Mouse (Mus musculus): Measurements from ENCODE around the gene Olfr117. TPM values are rescaled to one million over a fixed set of nuclear protein-coding genes. Genes with fewer than 3 reads are reported as not detected.

The Olfr117 gene
- polyA plus RNA-seq (2012; ENCODE audit: low replicate concordance) = not detected in 2 replicates

GRCm38 (mm10) chr17:37663682-37664081, at the start of gene Olfr117:
Gene Olfr117 (minus strand): TSS chr17:37663782.

GRCm38 (mm10) chr17:37696264-37696663, 32.7 kb upstream of the Olfr117 start, which contains the start of gene Olfr119:
Gene Olfr119 (plus strand): TSS chr17:37696564.

GRCm38 (mm10) chr17:37666688-37667087, 3.1 kb upstream of the Olfr117 start, which contains the start of gene Olfr118:
Gene Olfr118 (plus strand): TSS chr17:37666988.

GRCm38 (mm10) chr17:37627009-37627408, 36.6 kb downstream of the Olfr117 start, which contains the start of the genes Olfr115 and Olfr116:
Gene Olfr115 (minus strand): TSS chr17:37627109.
Gene Olfr116 (minus strand): TSS chr17:37627199.

Other genes starting within 250 kb of the Olfr117 start
- not detected in 2 replicates for gene Olfr108, start 218.3 kb downstream of the Olfr117 start, polyA plus RNA-seq (2012; ENCODE audit: low replicate concordance)
- not detected in 2 replicates for gene Olfr109, start 204.9 kb downstream of the Olfr117 start, polyA plus RNA-seq (2012; ENCODE audit: low replicate concordance)
- gene H2-M2, start 180.2 kb downstream of the Olfr117 start, polyA plus RNA-seq (2012; ENCODE audit: low replicate concordance) = not detected in 2 replicates
- not detected in 2 replicates for gene Olfr110, start 171.3 kb downstream of the Olfr117 start, polyA plus RNA-seq (2012; ENCODE audit: low replicate concordance)
- gene Olfr111, start 155.8 kb downstream of the Olfr117 start, polyA plus RNA-seq (2012; ENCODE audit: low replicate concordance) = not detected in 2 replicates
- not detected in 2 replicates for gene Olfr112, start 94.3 kb downstream of the Olfr117 start, polyA plus RNA-seq (2012; ENCODE audit: low replicate concordance)
- not detected in 2 replicates for gene Olfr113, start 86.1 kb downstream of the Olfr117 start, polyA plus RNA-seq (2012; ENCODE audit: low replicate concordance)
- gene Olfr114, start 71.0 kb downstream of the Olfr117 start, polyA plus RNA-seq (2012; ENCODE audit: low replicate concordance) = 0.18 TPM in 1 of 2 replicates, not detected in the other
- gene Olfr115, start 36.7 kb downstream of the Olfr117 start, polyA plus RNA-seq (2012; ENCODE audit: low replicate concordance) = not detected in 2 replicates
- gene Olfr116, start 36.6 kb downstream of the Olfr117 start, polyA plus RNA-seq (2012; ENCODE audit: low replicate concordance) = not detected in 2 replicates
- 0.19 TPM in 1 of 2 replicates, not detected in the other for gene Olfr118, start 3.2 kb upstream of the Olfr117 start, polyA plus RNA-seq (2012; ENCODE audit: low replicate concordance)
- not detected in 2 replicates for gene Olfr119, start 32.8 kb upstream of the Olfr117 start, polyA plus RNA-seq (2012; ENCODE audit: low replicate concordance)
- gene Olfr120, start 58.0 kb upstream of the Olfr117 start, polyA plus RNA-seq (2012; ENCODE audit: low replicate concordance) = not detected in 2 replicates
- not detected in 2 replicates for gene Olfr121, start 85.1 kb upstream of the Olfr117 start, polyA plus RNA-seq (2012; ENCODE audit: low replicate concordance)
- gene Olfr122, start 104.8 kb upstream of the Olfr117 start, polyA plus RNA-seq (2012; ENCODE audit: low replicate concordance) = not detected in 2 replicates
- not detected in 2 replicates for gene Olfr123, start 129.7 kb upstream of the Olfr117 start, polyA plus RNA-seq (2012; ENCODE audit: low replicate concordance)
- not detected in 2 replicates for gene Olfr124, start 136.1 kb upstream of the Olfr117 start, polyA plus RNA-seq (2012; ENCODE audit: low replicate concordance)
- gene Olfr125, start 169.2 kb upstream of the Olfr117 start, polyA plus RNA-seq (2012; ENCODE audit: low replicate concordance) = not detected in 2 replicates
- gene Olfr126, start 183.7 kb upstream of the Olfr117 start, polyA plus RNA-seq (2012; ENCODE audit: low replicate concordance) = not detected in 2 replicates
- not detected in 2 replicates for gene Olfr127, start 236.7 kb upstream of the Olfr117 start, polyA plus RNA-seq (2012; ENCODE audit: low replicate concordance)